Mouse (Mus musculus) lung, postnatal 0 days (tissue): ENCODE data around the gene Mrpl30.

Experiments
- CTCF ChIP-seq: IDR thresholded peaks from 2 replicates; pipeline ENCODE4 v1.5.1; 2016; ENCODE audit warnings: antibody characterized with exemption, mild to moderate bottlenecking
- EP300 ChIP-seq: IDR thresholded peaks from 2 replicates; pipeline ENCODE4 v1.6.1; 2016; ENCODE audit warnings: antibody characterized with exemption, mild to moderate bottlenecking, control low read depth

GRCm38 (mm10) chr1:37925971-37926370 is 35.7 kb downstream of the Mrpl30 start:
- TF ChIP-seq CTCF (no peak), EP300 (no peak)
